Mouse (Mus musculus): ENCODE measurements around the gene Gm9964.

GRCm38 (mm10) chr11:79336722-79337267 lies 40.1 kb upstream of the Gm9964 start:
- TF ChIP-seq GATA1 (IDR thresholded peaks at IDR 0.05; ENCODE audit: borderline replicate concordance, low read length) = no peak
- TF ChIP-seq FLI1 (IDR thresholded peaks at IDR 0.05; ENCODE audit: low read length) = no peak

Measured in megakaryocyte, embryonic 14.5 days (primary cell).